Mouse (Mus musculus): ENCODE results near the gene Fam186a.

- TF ChIP-seq POLR2AphosphoS5 (IDR thresholded peaks at IDR 0.05; ENCODE audit: borderline replicate concordance, low read depth, low read length) (no peak), HCFC1 (IDR thresholded peaks at IDR 0.05; ENCODE audit: low read depth, low read length) (no peak), CTCF (IDR thresholded peaks at IDR 0.05 in 2 of 3, conservative IDR thresholded peaks at IDR 0.05 in 1 of 3; ENCODE audit: control insufficient read depth in 1 of 3, insufficient read depth in 1 of 3, low read depth in 2 of 3, low read length in 3 of 3, poor library complexity in 1 of 3, severe bottlenecking in 1 of 3) (no peak), KAT2A (conservative IDR thresholded peaks at IDR 0.05; ENCODE audit: low read depth, low read length) (no peak), TBP (IDR thresholded peaks at IDR 0.05; ENCODE audit: low read depth, low read length) (no peak)
Observed at GRCm38 (mm10) chr15:99931231-99931630, 35.6 kb downstream of the Fam186a start.

Data from MEL (cell line).